Mouse (Mus musculus): ENCODE data around the gene Zkscan3. TPM values are rescaled to one million over a fixed set of nuclear protein-coding genes. Genes with fewer than 3 reads are reported as not detected.

The Zkscan3 gene
- polyA plus RNA-seq, 1 experiment from 2014 or later, result 91.9 TPM

DNA sequence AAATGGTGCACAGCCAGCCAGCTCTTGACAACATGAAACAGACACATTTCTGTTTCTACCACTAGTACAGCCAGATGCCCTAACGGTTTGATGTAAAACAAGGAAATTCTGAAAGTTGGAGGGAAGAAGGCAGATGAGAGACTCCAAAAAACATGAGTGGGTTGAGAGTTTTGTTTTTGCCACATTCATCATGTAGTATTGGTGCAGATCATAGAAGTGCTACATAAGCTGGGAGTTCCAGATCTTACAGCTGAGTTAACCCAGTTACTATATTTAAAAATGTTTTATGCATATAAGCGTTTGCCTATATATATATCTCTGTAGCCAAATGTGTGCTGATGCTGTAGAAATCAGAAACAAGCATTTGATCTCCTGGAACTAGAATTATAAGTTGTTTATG lies 29.9 kb downstream of the Zkscan3 start:
- no peaks in the 10 kb centered on the region for H3K4me1 ChIP-seq
- H3K9me3 ChIP-seq, result no peaks in the 10 kb centered on the region
- WGBS, result 90% methylated on average over 2 of the region's 2 CpGs
- peaks cover 44% of the 10 kb centered on the region for H3K36me3 ChIP-seq (replicated peaks)
- no peaks in the 10 kb centered on the region for H3K27me3 ChIP-seq (replicated peaks; ENCODE audit: low read depth, poor library complexity, severe bottlenecking)
- H3K27ac ChIP-seq (replicated peaks), result no peak overlapping the region
- DNase-seq (ENCODE audit: low spot score), result no peak
- no peak overlapping the region for H3K4me3 ChIP-seq

DNA sequence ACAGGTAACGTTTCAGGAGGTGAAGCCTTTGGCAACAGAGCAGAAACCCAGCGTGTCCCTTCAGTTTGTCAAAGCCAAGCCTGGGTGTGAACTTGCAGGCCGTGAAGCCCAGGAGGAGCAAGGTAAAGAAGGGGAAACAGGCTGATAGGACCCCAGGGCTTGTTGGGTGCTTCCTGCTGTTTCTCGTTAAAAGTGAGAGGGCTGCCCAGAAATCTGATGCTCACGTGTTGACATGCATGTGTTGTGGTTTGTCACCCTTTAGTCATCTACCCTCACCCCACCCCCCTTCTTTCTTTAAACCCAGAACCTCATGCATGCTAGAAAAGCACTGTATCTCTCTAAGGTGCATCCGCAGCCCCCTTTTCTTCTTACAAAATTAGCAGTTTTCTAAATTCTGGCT lies 35.9 kb downstream of the Zkscan3 start:
- no peak overlapping the region for H3K27ac ChIP-seq (replicated peaks)
- no peak for DNase-seq (ENCODE audit: low spot score)
- H3K4me1 ChIP-seq, result peaks cover 16% of the 10 kb centered on the region
- WGBS, result 76% methylated on average over 6 of the region's 6 CpGs
- H3K4me3 ChIP-seq, result no peak overlapping the region
- peaks cover 63% of the 10 kb centered on the region for H3K36me3 ChIP-seq (replicated peaks)
- no peaks in the 10 kb centered on the region for H3K27me3 ChIP-seq (replicated peaks; ENCODE audit: low read depth, poor library complexity, severe bottlenecking)
- H3K9me3 ChIP-seq, result no peaks in the 10 kb centered on the region

DNA sequence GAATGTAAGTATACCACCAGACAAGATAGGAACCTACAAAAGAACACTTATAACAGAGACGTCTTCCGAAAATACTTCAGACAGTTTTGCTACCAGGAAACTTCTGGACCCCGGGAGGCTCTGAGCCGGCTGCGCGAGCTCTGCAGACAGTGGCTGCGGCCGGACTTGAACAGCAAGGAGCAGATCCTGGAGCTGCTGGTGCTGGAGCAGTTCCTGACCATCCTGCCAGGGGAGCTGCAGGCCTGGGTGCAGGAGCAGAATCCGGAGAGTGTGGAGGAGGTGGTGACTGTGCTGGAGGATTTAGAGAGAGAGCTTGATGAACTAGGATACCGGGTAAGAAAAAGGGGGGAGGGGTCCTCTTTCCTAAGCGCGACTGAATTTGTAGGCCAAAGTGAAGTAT lies 38.8 kb downstream of the Zkscan3 start:
- Histone ChIP-seq H3K27me3 (replicated peaks; ENCODE audit: low read depth, poor library complexity, severe bottlenecking) (no peaks in the 10 kb centered on the region), H3K27ac (replicated peaks) (no peak overlapping the region), H3K36me3 (replicated peaks) (peaks cover 34% of the 10 kb centered on the region), H3K9me3 (no peaks in the 10 kb centered on the region), H3K4me1 (peaks cover 16% of the 10 kb centered on the region), H3K4me3 (peak overlapping the region; percentile 73)
- DNase-seq (ENCODE audit: low spot score), result peak; percentile 12
- WGBS, result 66% methylated on average over 12 of the region's 12 CpGs

DNA sequence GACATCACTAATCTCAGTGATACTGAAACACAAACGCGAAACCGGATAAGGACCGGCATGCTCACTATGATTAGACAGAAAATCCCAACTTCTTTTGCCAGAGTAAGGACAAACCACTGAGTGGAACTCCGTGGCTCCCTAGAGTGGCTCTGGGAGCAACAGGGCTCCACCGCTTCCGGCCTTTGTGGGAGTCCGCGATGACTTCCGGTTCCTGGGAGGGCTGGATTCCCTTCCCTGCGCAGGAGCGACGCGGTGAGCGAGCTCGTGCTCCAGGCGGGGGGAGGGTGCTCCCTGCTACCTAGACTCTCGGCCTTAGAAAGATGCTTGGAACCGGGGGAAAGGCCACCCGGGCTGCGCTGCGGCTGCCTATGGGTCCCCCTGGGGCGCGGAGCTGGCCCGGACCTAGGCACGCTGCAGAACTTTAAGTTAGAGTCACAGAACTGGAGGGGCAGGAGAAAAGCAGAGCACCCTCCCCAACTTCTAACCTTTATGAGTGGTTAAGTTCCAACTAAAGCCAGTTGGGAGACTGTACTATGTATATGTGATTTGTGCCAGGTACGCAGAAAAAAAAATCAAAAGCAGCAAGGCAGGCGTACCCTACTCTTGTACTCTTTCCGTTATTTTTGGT lies 39.8 kb downstream of the Zkscan3 start, which contains the start of gene Zscan12:
Zscan12 (plus strand) TSS at position 200 of the 628 bp plus-strand sequence.
- Histone ChIP-seq H3K4me3 (peak within 1 kb of the TSS; percentile 73), H3K36me3 (replicated peaks) (peaks cover 24% of the 10 kb centered on the region), H3K27me3 (replicated peaks; ENCODE audit: low read depth, poor library complexity, severe bottlenecking) (no peaks in the 10 kb centered on the region), H3K4me1 (peaks cover 16% of the 10 kb centered on the region), H3K9me3 (no peaks in the 10 kb centered on the region), H3K27ac (replicated peaks) (peak within 1 kb of the TSS; percentile 90)
- 1% methylated on average over 29 of the region's 29 CpGs for WGBS
- peak; percentile 95 for DNase-seq (ENCODE audit: low spot score)

DNA sequence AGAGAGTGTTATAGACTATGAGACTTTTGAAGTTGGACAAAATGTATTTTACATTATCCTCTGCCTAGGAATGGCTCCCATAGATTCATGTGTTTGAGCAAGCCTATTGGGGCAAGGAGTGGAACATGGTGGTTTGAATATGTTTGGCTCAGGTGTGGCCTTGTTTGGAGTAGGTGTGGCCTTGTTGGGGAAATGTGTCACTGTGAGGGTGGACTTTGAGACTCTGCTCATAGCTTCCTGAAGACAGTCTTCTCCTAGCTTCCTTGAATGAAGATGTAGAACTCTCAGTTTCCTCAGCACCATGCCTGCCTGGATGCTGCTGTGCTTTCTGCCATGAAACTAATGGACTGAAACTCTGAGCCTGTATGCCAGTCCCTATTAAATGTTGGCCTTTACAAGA lies 52.0 kb downstream of the Zkscan3 start:
- H3K27me3 ChIP-seq (replicated peaks; ENCODE audit: low read depth, poor library complexity, severe bottlenecking), result 0 out of 2 replicates have a peak, but pooled peaks cover 3% of the 10 kb centered on the region
- no peak overlapping the region for H3K4me3 ChIP-seq
- no peaks in the 10 kb centered on the region for H3K4me1 ChIP-seq
- no peaks in the 10 kb centered on the region for H3K36me3 ChIP-seq (replicated peaks)
- DNase-seq (ENCODE audit: low spot score), result no peak
- no peaks in the 10 kb centered on the region for H3K9me3 ChIP-seq
- no peak overlapping the region for H3K27ac ChIP-seq (replicated peaks)

DNA sequence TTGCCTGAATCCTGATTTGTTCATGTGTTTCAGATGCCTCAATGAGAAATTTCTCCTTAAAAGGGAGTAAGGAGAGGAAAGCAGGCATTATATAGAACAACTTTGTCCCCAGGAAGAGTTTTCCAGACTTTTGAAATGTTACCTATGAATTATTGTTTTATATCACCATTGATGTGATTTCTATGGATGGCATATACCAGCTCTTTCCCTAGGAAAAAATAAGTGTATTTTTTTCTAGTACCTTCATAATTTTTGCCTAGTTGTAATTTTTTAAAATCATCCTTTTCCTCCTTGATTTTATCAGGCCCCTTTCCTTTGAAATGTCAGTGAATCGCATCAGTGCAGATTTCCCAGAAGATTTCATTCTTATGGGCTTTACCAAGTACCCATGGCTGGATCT lies 55.9 kb downstream of the Zkscan3 start, which contains the start of gene Olfr1367:
Olfr1367 (plus strand) TSS at position 301 of the 400 bp plus-strand sequence.
- no peaks in the 10 kb centered on the region for H3K9me3 ChIP-seq
- WGBS, result 89% methylated on average over 1 of the region's 1 CpGs

More for the DNA sequence above, 55.9 kb downstream of the Zkscan3 start, which contains the start of gene Olfr1367:
- no peak within 1 kb of the TSS for H3K4me3 ChIP-seq
- H3K4me1 ChIP-seq, result no peaks in the 10 kb centered on the region
- no peaks in the 10 kb centered on the region for H3K36me3 ChIP-seq (replicated peaks)
- no peaks in the 10 kb centered on the region for H3K27me3 ChIP-seq (replicated peaks; ENCODE audit: low read depth, poor library complexity, severe bottlenecking)
- DNase-seq (ENCODE audit: low spot score), result no peak
- H3K27ac ChIP-seq (replicated peaks), result no peak within 1 kb of the TSS

MicroRNAs within 50 kb of the gene (microRNA counts, 519-probe panel; counts per million panel counts)
- microRNA mmu-miR-1896, result 3,803 counts per million, percentile 75 among the panel's probes with 10 or more counts

Small RNA genes lying within 50 kb of the gene (microRNA-seq; reads per million reads assigned to microRNA genes)
- gene Mir1896 (not detected), gene Mir6942 (not detected)

Other genes with a start within 250 kb of the Zkscan3 start
- 180 and 191 TPM in 2 replicates for gene Trim27, start 223.3 kb downstream of the Zkscan3 start, polyA plus RNA-seq (2016; fragmentation: Nextera tagmentation; extraction: Ambion mirVana)
- gene Gpx5, start 110.0 kb downstream of the Zkscan3 start, polyA plus RNA-seq (2016; fragmentation: Nextera tagmentation; extraction: Ambion mirVana), result not detected in 2 replicates
- gene Gpx6, start 90.6 kb downstream of the Zkscan3 start, polyA plus RNA-seq (2016; fragmentation: Nextera tagmentation; extraction: Ambion mirVana), result 0.24 and 0.36 TPM in 2 replicates
- gene Olfr1367, start 55.8 kb downstream of the Zkscan3 start, polyA plus RNA-seq (2016; fragmentation: Nextera tagmentation; extraction: Ambion mirVana), result not detected in 2 replicates
- gene Zscan12, start 39.9 kb downstream of the Zkscan3 start, polyA plus RNA-seq (2016; fragmentation: Nextera tagmentation; extraction: Ambion mirVana), result 19.3 and 20.4 TPM in 2 replicates
- 4.2 and 4.9 TPM in 2 replicates for gene Pgbd1, start 38.3 kb upstream of the Zkscan3 start, polyA plus RNA-seq (2016; fragmentation: Nextera tagmentation; extraction: Ambion mirVana)
- 29.4 and 29.9 TPM in 2 replicates for gene Zscan26, start 51.0 kb upstream of the Zkscan3 start, polyA plus RNA-seq (2016; fragmentation: Nextera tagmentation; extraction: Ambion mirVana)
- 1.3 and 2.0 TPM in 2 replicates for gene Nkapl, start 65.8 kb upstream of the Zkscan3 start, polyA plus RNA-seq (2016; fragmentation: Nextera tagmentation; extraction: Ambion mirVana)
- gene Zkscan4, start 76.2 kb upstream of the Zkscan3 start, polyA plus RNA-seq (2016; fragmentation: Nextera tagmentation; extraction: Ambion mirVana), result 3.0 and 3.5 TPM in 2 replicates
- not detected in 2 replicates for gene Gm10065, start 76.7 kb upstream of the Zkscan3 start, polyA plus RNA-seq (2016; fragmentation: Nextera tagmentation; extraction: Ambion mirVana)
- 0.63 TPM in 1 of 2 replicates, not detected in the other for gene AK157302, start 92.5 kb upstream of the Zkscan3 start, polyA plus RNA-seq (2016; fragmentation: Nextera tagmentation; extraction: Ambion mirVana)
- gene Gm11273, start 98.7 kb upstream of the Zkscan3 start, polyA plus RNA-seq (2016; fragmentation: Nextera tagmentation; extraction: Ambion mirVana), result 4.3 and 5.3 TPM in 2 replicates
- gene Zkscan8, start 128.4 kb upstream of the Zkscan3 start, polyA plus RNA-seq (2016; fragmentation: Nextera tagmentation; extraction: Ambion mirVana), result 7.6 and 7.8 TPM in 2 replicates
- gene Olfr1366, start 140.1 kb upstream of the Zkscan3 start, polyA plus RNA-seq (2016; fragmentation: Nextera tagmentation; extraction: Ambion mirVana), result 0.11 and 0.21 TPM in 2 replicates
- gene Olfr1535, start 157.1 kb upstream of the Zkscan3 start, polyA plus RNA-seq (2016; fragmentation: Nextera tagmentation; extraction: Ambion mirVana), result not detected in 2 replicates
- not detected in 2 replicates for gene Olfr1364, start 179.0 kb upstream of the Zkscan3 start, polyA plus RNA-seq (2016; fragmentation: Nextera tagmentation; extraction: Ambion mirVana)
- not detected in 2 replicates for gene Olfr1362, start 211.3 kb upstream of the Zkscan3 start, polyA plus RNA-seq (2016; fragmentation: Nextera tagmentation; extraction: Ambion mirVana)
- gene Olfr11, start 239.8 kb upstream of the Zkscan3 start, polyA plus RNA-seq (2016; fragmentation: Nextera tagmentation; extraction: Ambion mirVana), result not detected in 2 replicates